ENCODE assay signal across 8 mouse cellular contexts in the genomic region with DNA sequence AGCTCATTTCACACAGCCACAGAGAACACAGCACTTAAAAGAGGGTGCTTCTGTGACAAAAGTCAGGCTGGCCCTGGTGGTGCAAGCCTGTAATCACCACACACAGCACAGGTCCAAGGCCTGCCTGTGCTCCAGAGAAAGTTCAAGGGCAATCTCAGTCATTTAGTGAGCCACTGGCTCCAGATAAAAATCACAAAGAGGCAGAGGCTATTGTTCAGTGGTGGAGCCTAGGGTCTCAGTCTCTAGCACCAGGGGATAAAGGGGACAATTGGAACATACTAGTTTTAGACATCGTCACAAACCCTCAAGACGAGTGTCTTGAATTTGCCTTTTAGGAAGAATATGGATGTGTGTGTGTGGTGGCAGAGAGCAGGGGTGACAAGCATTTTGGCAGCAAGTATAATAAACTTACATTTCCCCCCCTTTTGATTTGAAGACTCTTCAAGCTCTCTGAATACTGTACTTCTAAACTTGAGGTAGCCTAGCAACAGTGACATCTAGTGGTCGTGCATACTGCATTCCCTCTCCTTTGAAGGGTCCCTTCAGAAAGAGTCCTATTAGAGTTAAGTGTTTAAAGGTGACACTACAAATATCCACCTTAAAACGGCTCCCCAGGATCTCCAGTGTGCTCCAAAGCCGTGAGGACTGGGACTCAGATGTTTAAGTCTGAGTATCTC. TPM values are rescaled to one million over a fixed set of nuclear protein-coding genes. Genes with fewer than 3 reads are reported as not detected.
DNase-seq lines count a peak whose midpoint lies in the region; ATAC-seq lines count a peak whose summit lies in the region.

No protein-coding gene starts in this region.

- DNase-seq in kidney, adult 18-20 months, result peak; percentile 28
- DNase-seq in kidney, adult 11 months, result no peak
- DNase-seq in adrenal gland, postnatal 25 days, result peak; percentile 10
- DNase-seq in left cerebral cortex, adult 11 months (ENCODE audit: low spot score), result peak; percentile 23
- peak; percentile 25 for DNase-seq in midbrain, embryonic 10.5 days (ENCODE audit: low spot score)

- H3K4me1 ChIP-seq in embryonic facial prominence, embryonic 13.5 days, result no peaks in the 10 kb centered on the region
- H3K4me1 ChIP-seq in hindbrain, embryonic 12.5 days, result no peaks in the 10 kb centered on the region
- H3K4me1 ChIP-seq in midbrain, embryonic 10.5 days, result no peaks in the 10 kb centered on the region
- H3K4me1 ChIP-seq in stomach, embryonic 16.5 days (ENCODE audit: control insufficient read depth, insufficient read depth, low read length), result no peaks in the 10 kb centered on the region

- H3K27ac ChIP-seq in embryonic facial prominence, embryonic 13.5 days, result no peak overlapping the region
- no peak overlapping the region for H3K27ac ChIP-seq in hindbrain, embryonic 12.5 days
- H3K27ac ChIP-seq in midbrain, embryonic 10.5 days (replicated peaks), result no peak overlapping the region
- H3K27ac ChIP-seq in stomach, embryonic 16.5 days (ENCODE audit: low read length), result no peak overlapping the region

- no peaks in the 10 kb centered on the region; the same call in 1 of the 2 replicates for H3K27me3 ChIP-seq in embryonic facial prominence, embryonic 13.5 days
- H3K27me3 ChIP-seq in hindbrain, embryonic 12.5 days, result no peaks in the 10 kb centered on the region
- H3K27me3 ChIP-seq in midbrain, embryonic 10.5 days (ENCODE audit: low read depth, poor library complexity, severe bottlenecking), result no peaks in the 10 kb centered on the region
- no peaks in the 10 kb centered on the region for H3K27me3 ChIP-seq in stomach, embryonic 16.5 days (ENCODE audit: control insufficient read depth, insufficient read depth, low read length)

- H3K36me3 ChIP-seq in embryonic facial prominence, embryonic 13.5 days, result no peaks in the 10 kb centered on the region
- no peaks in the 10 kb centered on the region for H3K36me3 ChIP-seq in hindbrain, embryonic 12.5 days
- H3K36me3 ChIP-seq in midbrain, embryonic 10.5 days, result no peaks in the 10 kb centered on the region
- H3K36me3 ChIP-seq in stomach, embryonic 16.5 days (ENCODE audit: control insufficient read depth, insufficient read depth, low read length), result no peaks in the 10 kb centered on the region

- 31% methylated on average over 5 of the region's 5 CpGs for WGBS in embryonic facial prominence, embryonic 13.5 days
- WGBS in hindbrain, embryonic 12.5 days, result 39% methylated on average over 5 of the region's 5 CpGs
- 41% methylated on average over 5 of the region's 5 CpGs for WGBS in midbrain, embryonic 10.5 days
- WGBS in stomach, embryonic 16.5 days, result 37% methylated on average over 5 of the region's 5 CpGs

- no peak overlapping the region for H3K4me3 ChIP-seq in embryonic facial prominence, embryonic 13.5 days
- no peak overlapping the region for H3K4me3 ChIP-seq in hindbrain, embryonic 12.5 days
- H3K4me3 ChIP-seq in midbrain, embryonic 10.5 days, result no peak overlapping the region
- H3K4me3 ChIP-seq in stomach, embryonic 16.5 days (replicated peaks; ENCODE audit: low read length), result no peak overlapping the region

- no peak overlapping the region for H3K9ac ChIP-seq in embryonic facial prominence, embryonic 13.5 days
- no peak overlapping the region for H3K9ac ChIP-seq in hindbrain, embryonic 12.5 days
- no peak overlapping the region for H3K9ac ChIP-seq in stomach, embryonic 16.5 days (ENCODE audit: low read length)

- no peak overlapping the region for H3K4me2 ChIP-seq in embryonic facial prominence, embryonic 13.5 days
- H3K4me2 ChIP-seq in hindbrain, embryonic 12.5 days (replicated peaks), result no peak overlapping the region
- no peak overlapping the region for H3K4me2 ChIP-seq in stomach, embryonic 16.5 days (ENCODE audit: low read depth, low read length)

- no peaks in the 10 kb centered on the region for H3K9me3 ChIP-seq in embryonic facial prominence, embryonic 13.5 days
- no peaks in the 10 kb centered on the region for H3K9me3 ChIP-seq in hindbrain, embryonic 12.5 days (replicated peaks)
- no peaks in the 10 kb centered on the region for H3K9me3 ChIP-seq in midbrain, embryonic 10.5 days (replicated peaks)
- no peaks in the 10 kb centered on the region for H3K9me3 ChIP-seq in stomach, embryonic 16.5 days (replicated peaks; ENCODE audit: control insufficient read depth, low read length)

- peak; percentile 74; the same call in 1 of the 2 replicates for ATAC-seq in embryonic facial prominence, embryonic 13.5 days (ENCODE audit: insufficient number of reproducible peaks, insufficient read depth, low FRiP score, low TSS enrichment, low read depth)
- peak; percentile 56; the same call in 1 of the 2 replicates for ATAC-seq in hindbrain, embryonic 12.5 days (ENCODE audit: low FRiP score)
- peak; percentile 53; the same call in 1 of the 2 replicates for ATAC-seq in stomach, embryonic 16.5 days (ENCODE audit: insufficient read depth, low FRiP score)

RNA-seq across cellular contexts. Expression of a gene that starts 33.1 kb away (rescaled TPM):
- total RNA-seq in adrenal gland, postnatal 25 days (2021), result not detected in 2 replicates
- 44.3 and 54.9 TPM in 2 replicates for polyA plus RNA-seq in embryonic facial prominence, embryonic 13.5 days (2015; fragmentation: Nextera tagmentation; extraction: Ambion mirVana)
- polyA plus RNA-seq in hindbrain, embryonic 12.5 days (2016; fragmentation: Nextera tagmentation; extraction: Ambion mirVana), result 10.7 and 19.2 TPM in 2 replicates
- 4.5 and 8.9 TPM in 2 replicates for polyA plus RNA-seq in midbrain, embryonic 10.5 days (2016; fragmentation: Nextera tagmentation; extraction: Ambion mirVana)
- 3.5 and 3.9 TPM in 2 replicates for polyA plus RNA-seq in stomach, embryonic 16.5 days (2015; fragmentation: Nextera tagmentation; extraction: Ambion mirVana)

RNA-seq across cellular contexts. Expression of a gene that starts 40.8 kb away (rescaled TPM):
- total RNA-seq in adrenal gland, postnatal 25 days (2021), result 6.4 and 6.8 TPM in 2 replicates
- polyA plus RNA-seq in embryonic facial prominence, embryonic 13.5 days (2015; fragmentation: Nextera tagmentation; extraction: Ambion mirVana), result 6.5 and 8.7 TPM in 2 replicates
- polyA plus RNA-seq in hindbrain, embryonic 12.5 days (2016; fragmentation: Nextera tagmentation; extraction: Ambion mirVana), result 6.5 and 7.9 TPM in 2 replicates
- polyA plus RNA-seq in midbrain, embryonic 10.5 days (2016; fragmentation: Nextera tagmentation; extraction: Ambion mirVana), result 7.3 and 7.7 TPM in 2 replicates
- 4.5 and 5.1 TPM in 2 replicates for polyA plus RNA-seq in stomach, embryonic 16.5 days (2015; fragmentation: Nextera tagmentation; extraction: Ambion mirVana)

RNA-seq across cellular contexts. Expression of a gene that starts 51.9 kb away (rescaled TPM):
- total RNA-seq in adrenal gland, postnatal 25 days (2021), result 0.33 TPM in 1 of 2 replicates, not detected in the other
- polyA plus RNA-seq in embryonic facial prominence, embryonic 13.5 days (2015; fragmentation: Nextera tagmentation; extraction: Ambion mirVana), result 4.6 and 5.1 TPM in 2 replicates
- 1.0 and 2.6 TPM in 2 replicates for polyA plus RNA-seq in hindbrain, embryonic 12.5 days (2016; fragmentation: Nextera tagmentation; extraction: Ambion mirVana)
- polyA plus RNA-seq in midbrain, embryonic 10.5 days (2016; fragmentation: Nextera tagmentation; extraction: Ambion mirVana), result 0.48 and 0.79 TPM in 2 replicates
- 0.27 and 0.47 TPM in 2 replicates for polyA plus RNA-seq in stomach, embryonic 16.5 days (2015; fragmentation: Nextera tagmentation; extraction: Ambion mirVana)
